Mouse (Mus musculus): ENCODE measurements around the gene Spata45. TPM values are rescaled to one million over a fixed set of nuclear protein-coding genes. Genes with fewer than 3 reads are reported as not detected.

Gene Spata45
- polyA plus RNA-seq, 1 experiment from 2014 or later, result 0.86 TPM

DNA sequence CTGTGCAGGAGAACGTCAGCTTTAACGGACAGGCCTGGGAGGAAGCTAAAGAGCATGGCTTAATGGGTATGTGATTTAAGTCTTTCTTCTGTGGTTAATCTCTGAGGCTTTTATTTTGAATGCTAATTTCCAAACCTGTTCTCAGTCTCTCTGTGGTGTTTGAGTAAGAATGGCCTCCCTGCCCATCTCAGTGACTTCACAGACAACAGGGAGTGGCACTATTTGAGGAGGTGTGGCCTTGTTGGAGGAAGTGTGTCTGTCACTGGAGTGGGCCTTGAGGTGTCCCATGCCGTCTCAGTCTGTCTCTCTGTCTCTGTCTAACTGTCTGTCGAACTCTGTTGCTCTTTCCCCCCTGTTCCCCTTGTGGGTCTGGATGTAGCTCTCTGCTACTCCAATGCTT is 28.7 kb downstream of the Spata45 start:
- no peak overlapping the region for H3K9ac ChIP-seq (ENCODE audit: low read depth, low read length)
- ATAC-seq (replicated peaks; ENCODE audit: insufficient number of reproducible peaks, low FRiP score, low TSS enrichment), result no peak
- H3K9me3 ChIP-seq (replicated peaks; ENCODE audit: control insufficient read depth, low read length), result no peaks in the 10 kb centered on the region
- peaks cover 4% of the 10 kb centered on the region for H3K4me1 ChIP-seq (ENCODE audit: control insufficient read depth, insufficient read depth, low read length)
- no peaks in the 10 kb centered on the region for H3K27me3 ChIP-seq (ENCODE audit: control insufficient read depth, insufficient read depth, low read length)
- H3K36me3 ChIP-seq (ENCODE audit: control insufficient read depth, insufficient read depth, low read length), result peaks cover 21% of the 10 kb centered on the region
- no peak overlapping the region for H3K27ac ChIP-seq (ENCODE audit: low read depth, low read length)
- WGBS (ENCODE audit: insufficient replicate concordance), result 83% methylated on average over 4 of the region's 4 CpGs
- no peak overlapping the region for H3K4me2 ChIP-seq
- no peak overlapping the region for H3K4me3 ChIP-seq (ENCODE audit: low read depth, low read length)

DNA sequence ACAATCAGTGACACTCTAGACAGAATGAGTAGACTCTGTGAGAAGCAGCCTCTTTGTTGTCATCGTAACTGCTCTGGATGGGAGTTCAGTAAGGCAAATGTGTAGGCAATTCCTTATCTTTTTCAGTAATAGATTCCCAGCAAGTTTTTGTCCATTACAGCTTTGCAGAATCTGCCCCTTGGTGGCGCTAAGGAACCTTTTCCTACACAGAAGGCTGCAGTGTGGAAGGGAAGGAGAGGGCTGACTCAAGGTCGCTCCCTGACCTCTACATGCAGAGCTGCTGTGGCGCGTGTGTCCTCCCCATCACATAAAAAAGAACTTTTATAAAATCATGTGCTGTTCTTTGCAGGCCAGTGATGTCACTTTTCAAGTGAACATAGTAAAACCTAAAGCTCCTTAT is 31.9 kb downstream of the Spata45 start:
- no peaks in the 10 kb centered on the region for H3K27me3 ChIP-seq (ENCODE audit: control insufficient read depth, insufficient read depth, low read length)
- WGBS (ENCODE audit: insufficient replicate concordance), result 78% methylated on average over 5 of the region's 5 CpGs
- peaks cover 38% of the 10 kb centered on the region for H3K36me3 ChIP-seq (ENCODE audit: control insufficient read depth, insufficient read depth, low read length)
- no peaks in the 10 kb centered on the region for H3K9me3 ChIP-seq (replicated peaks; ENCODE audit: control insufficient read depth, low read length)
- H3K4me1 ChIP-seq (ENCODE audit: control insufficient read depth, insufficient read depth, low read length), result peaks cover 4% of the 10 kb centered on the region
- H3K9ac ChIP-seq (ENCODE audit: low read depth, low read length), result no peak overlapping the region
- ATAC-seq (replicated peaks; ENCODE audit: insufficient number of reproducible peaks, low FRiP score, low TSS enrichment), result no peak
- no peak overlapping the region for H3K4me2 ChIP-seq
- no peak overlapping the region for H3K4me3 ChIP-seq (ENCODE audit: low read depth, low read length)
- H3K27ac ChIP-seq (ENCODE audit: low read depth, low read length), result no peak overlapping the region

- Histone ChIP-seq H3K4me3 (ENCODE audit: low read depth, low read length) (no peak overlapping the region), H3K4me2 (no peak overlapping the region), H3K36me3 (ENCODE audit: control insufficient read depth, insufficient read depth, low read length) (peaks cover 44% of the 10 kb centered on the region), H3K9ac (ENCODE audit: low read depth, low read length) (no peak overlapping the region), H3K27me3 (ENCODE audit: control insufficient read depth, insufficient read depth, low read length) (no peaks in the 10 kb centered on the region), H3K27ac (ENCODE audit: low read depth, low read length) (no peak overlapping the region), H3K9me3 (replicated peaks; ENCODE audit: control insufficient read depth, low read length) (no peaks in the 10 kb centered on the region), H3K4me1 (ENCODE audit: control insufficient read depth, insufficient read depth, low read length) (no peaks in the 10 kb centered on the region)
- ATAC-seq (replicated peaks; ENCODE audit: insufficient number of reproducible peaks, low FRiP score, low TSS enrichment), result no peak
- 91% methylated on average over 4 of the region's 4 CpGs for WGBS (ENCODE audit: insufficient replicate concordance)
Measured at GRCm38 (mm10) chr1:191070259-191070658, 33.8 kb downstream of the Spata45 start.

- no peak for ATAC-seq (replicated peaks; ENCODE audit: insufficient number of reproducible peaks, low FRiP score, low TSS enrichment)
- WGBS (ENCODE audit: insufficient replicate concordance), result 88% methylated on average over 6 of the region's 6 CpGs
- Histone ChIP-seq H3K4me1 (ENCODE audit: control insufficient read depth, insufficient read depth, low read length) (no peaks in the 10 kb centered on the region), H3K27me3 (ENCODE audit: control insufficient read depth, insufficient read depth, low read length) (no peaks in the 10 kb centered on the region), H3K36me3 (ENCODE audit: control insufficient read depth, insufficient read depth, low read length) (peaks cover 39% of the 10 kb centered on the region), H3K4me2 (no peak overlapping the region), H3K9ac (ENCODE audit: low read depth, low read length) (no peak overlapping the region), H3K9me3 (replicated peaks; ENCODE audit: control insufficient read depth, low read length) (no peaks in the 10 kb centered on the region), H3K27ac (ENCODE audit: low read depth, low read length) (no peak overlapping the region), H3K4me3 (ENCODE audit: low read depth, low read length) (no peak overlapping the region)
Measured at GRCm38 (mm10) chr1:191071613-191072012, 35.2 kb downstream of the Spata45 start.

- H3K36me3 ChIP-seq (ENCODE audit: control insufficient read depth, insufficient read depth, low read length), result peaks cover 44% of the 10 kb centered on the region
- no peaks in the 10 kb centered on the region for H3K27me3 ChIP-seq (ENCODE audit: control insufficient read depth, insufficient read depth, low read length)
- no peak overlapping the region for H3K4me3 ChIP-seq (ENCODE audit: low read depth, low read length)
- H3K9me3 ChIP-seq (replicated peaks; ENCODE audit: control insufficient read depth, low read length), result no peaks in the 10 kb centered on the region
- no peak overlapping the region for H3K9ac ChIP-seq (ENCODE audit: low read depth, low read length)
- H3K27ac ChIP-seq (ENCODE audit: low read depth, low read length), result no peak overlapping the region
- H3K4me2 ChIP-seq, result no peak overlapping the region
- no peaks in the 10 kb centered on the region for H3K4me1 ChIP-seq (ENCODE audit: control insufficient read depth, insufficient read depth, low read length)
- ATAC-seq (replicated peaks; ENCODE audit: insufficient number of reproducible peaks, low FRiP score, low TSS enrichment), result no peak
- 90% methylated on average over 16 of the region's 16 CpGs for WGBS (ENCODE audit: insufficient replicate concordance)
Measured at GRCm38 (mm10) chr1:191072329-191072913, 36.0 kb downstream of the Spata45 start.

DNA sequence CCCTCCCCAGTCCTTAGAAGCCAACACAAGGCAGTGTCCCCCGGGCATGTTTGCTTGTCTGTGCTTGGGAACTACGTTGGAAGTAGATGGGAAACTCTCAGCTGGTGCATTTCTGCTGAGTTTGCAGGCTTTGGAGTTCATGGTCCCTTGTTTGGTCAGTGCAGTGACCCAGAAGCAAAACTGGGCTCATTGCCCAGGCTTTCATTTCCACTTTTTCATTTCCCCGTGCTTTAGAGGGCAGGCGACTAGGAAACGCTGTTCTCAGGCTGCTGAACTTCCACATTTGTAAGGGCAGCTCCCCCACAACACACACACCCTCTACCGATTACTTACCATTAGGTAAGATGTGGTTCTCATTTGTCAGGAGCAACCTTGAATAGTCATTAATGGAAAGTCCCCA is 36.6 kb downstream of the Spata45 start:
- ATAC-seq (replicated peaks; ENCODE audit: insufficient number of reproducible peaks, low FRiP score, low TSS enrichment), result no peak
- Histone ChIP-seq H3K4me2 (no peak overlapping the region), H3K27me3 (ENCODE audit: control insufficient read depth, insufficient read depth, low read length) (no peaks in the 10 kb centered on the region), H3K9ac (ENCODE audit: low read depth, low read length) (no peak overlapping the region), H3K4me1 (ENCODE audit: control insufficient read depth, insufficient read depth, low read length) (no peaks in the 10 kb centered on the region), H3K4me3 (ENCODE audit: low read depth, low read length) (no peak overlapping the region), H3K9me3 (replicated peaks; ENCODE audit: control insufficient read depth, low read length) (no peaks in the 10 kb centered on the region), H3K27ac (ENCODE audit: low read depth, low read length) (no peak overlapping the region), H3K36me3 (ENCODE audit: control insufficient read depth, insufficient read depth, low read length) (peaks cover 44% of the 10 kb centered on the region)
- 82% methylated on average over 6 of the region's 6 CpGs for WGBS (ENCODE audit: insufficient replicate concordance)

DNA sequence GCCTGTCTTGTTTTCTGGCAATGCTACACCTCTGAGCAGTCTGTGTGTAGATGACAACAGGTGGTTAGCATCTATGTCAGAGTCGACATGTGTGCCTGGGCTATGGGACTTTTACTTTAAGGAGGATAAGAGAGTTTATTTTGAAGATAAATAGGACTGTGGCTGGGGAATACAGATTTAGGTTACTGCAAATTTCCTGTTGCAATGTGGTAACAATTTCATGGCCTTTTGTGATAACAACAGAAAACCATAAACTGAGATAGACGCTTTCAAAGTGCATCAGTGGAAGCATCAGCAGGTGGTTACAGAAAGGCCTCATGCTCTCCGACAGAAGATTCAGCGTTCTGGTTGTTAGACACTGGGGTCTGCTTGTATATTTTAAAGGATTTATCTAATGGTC is 37.0 kb downstream of the Spata45 start:
- 86% methylated on average over 4 of the region's 4 CpGs for WGBS (ENCODE audit: insufficient replicate concordance)

DNA sequence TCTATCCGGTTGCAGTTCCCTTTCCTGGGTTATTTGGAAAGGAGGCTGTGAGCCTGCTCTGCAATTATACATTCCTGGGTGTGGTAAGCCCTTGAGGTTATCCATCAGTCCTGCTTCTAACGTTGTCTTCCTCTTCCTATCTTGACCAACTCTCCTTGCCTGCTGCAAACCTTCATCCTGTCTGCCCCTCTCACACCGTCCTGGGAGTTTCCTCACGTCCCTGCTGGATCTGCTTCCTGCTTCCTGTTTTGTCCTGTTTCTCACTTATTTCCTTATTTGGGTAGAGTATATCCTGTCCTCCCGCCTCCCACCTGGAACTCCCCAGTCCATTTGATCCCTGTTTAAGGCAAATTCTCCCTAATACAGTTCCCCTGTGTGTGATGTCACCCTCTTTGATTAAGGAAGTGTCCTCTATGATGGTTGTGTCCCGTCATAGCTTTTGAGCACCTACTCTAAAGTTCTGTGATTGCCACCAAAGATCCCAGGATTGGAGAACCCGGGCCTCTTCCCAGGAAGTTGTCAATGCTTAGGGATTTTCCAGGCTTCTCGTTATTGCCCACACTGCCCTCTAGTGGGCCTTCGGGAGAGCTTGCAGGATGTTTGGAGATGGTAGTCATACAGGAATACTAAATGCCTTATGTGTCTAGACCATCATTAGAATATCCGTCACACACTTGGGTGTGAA is 38.9 kb downstream of the Spata45 start:
- ATAC-seq (replicated peaks; ENCODE audit: insufficient number of reproducible peaks, low FRiP score, low TSS enrichment), result no peak
- Histone ChIP-seq H3K27ac (ENCODE audit: low read depth, low read length) (peak overlapping the region; percentile 50), H3K4me3 (ENCODE audit: low read depth, low read length) (no peak overlapping the region), H3K9me3 (replicated peaks; ENCODE audit: control insufficient read depth, low read length) (no peaks in the 10 kb centered on the region), H3K4me1 (ENCODE audit: control insufficient read depth, insufficient read depth, low read length) (no peaks in the 10 kb centered on the region), H3K4me2 (no peak overlapping the region), H3K9ac (ENCODE audit: low read depth, low read length) (no peak overlapping the region), H3K27me3 (ENCODE audit: control insufficient read depth, insufficient read depth, low read length) (no peaks in the 10 kb centered on the region), H3K36me3 (ENCODE audit: control insufficient read depth, insufficient read depth, low read length) (peaks cover 31% of the 10 kb centered on the region)
- WGBS (ENCODE audit: insufficient replicate concordance), result 50% methylated on average over 10 of the region's 10 CpGs

More for the DNA sequence above, 37.0 kb downstream of the Spata45 start:
- H3K36me3 ChIP-seq (ENCODE audit: control insufficient read depth, insufficient read depth, low read length), result peaks cover 45% of the 10 kb centered on the region
- no peaks in the 10 kb centered on the region for H3K4me1 ChIP-seq (ENCODE audit: control insufficient read depth, insufficient read depth, low read length)
- no peak for ATAC-seq (replicated peaks; ENCODE audit: insufficient number of reproducible peaks, low FRiP score, low TSS enrichment)
- no peak overlapping the region for H3K4me3 ChIP-seq (ENCODE audit: low read depth, low read length)
- no peak overlapping the region for H3K4me2 ChIP-seq
- H3K9me3 ChIP-seq (replicated peaks; ENCODE audit: control insufficient read depth, low read length), result no peaks in the 10 kb centered on the region
- H3K27ac ChIP-seq (ENCODE audit: low read depth, low read length), result no peak overlapping the region
- H3K27me3 ChIP-seq (ENCODE audit: control insufficient read depth, insufficient read depth, low read length), result no peaks in the 10 kb centered on the region
- no peak overlapping the region for H3K9ac ChIP-seq (ENCODE audit: low read depth, low read length)

DNA sequence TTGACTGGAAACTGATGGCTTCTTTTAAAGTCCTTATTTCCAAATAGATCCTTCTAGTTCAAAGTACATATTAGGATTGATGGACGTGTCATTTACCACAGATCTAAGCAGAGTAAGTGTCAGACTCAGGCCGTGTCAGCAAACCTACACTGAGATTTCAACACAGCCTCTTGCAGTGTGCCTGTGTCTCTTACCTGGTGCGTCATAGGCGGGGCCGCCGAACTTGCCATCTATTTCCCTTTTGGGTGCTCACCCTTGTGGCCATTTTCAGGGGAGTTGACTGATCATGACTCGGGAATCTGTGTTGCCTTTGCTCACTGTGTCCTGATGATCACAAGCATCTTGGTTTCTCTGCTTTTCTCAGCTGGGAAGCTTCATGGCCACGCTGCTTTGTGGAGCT is 46.8 kb downstream of the Spata45 start:
- Histone ChIP-seq H3K4me2 (no peak overlapping the region), H3K4me3 (ENCODE audit: low read depth, low read length) (no peak overlapping the region), H3K36me3 (ENCODE audit: control insufficient read depth, insufficient read depth, low read length) (peaks cover 19% of the 10 kb centered on the region), H3K9me3 (replicated peaks; ENCODE audit: control insufficient read depth, low read length) (no peaks in the 10 kb centered on the region), H3K4me1 (ENCODE audit: control insufficient read depth, insufficient read depth, low read length) (no peaks in the 10 kb centered on the region), H3K9ac (ENCODE audit: low read depth, low read length) (no peak overlapping the region), H3K27ac (ENCODE audit: low read depth, low read length) (no peak overlapping the region), H3K27me3 (ENCODE audit: control insufficient read depth, insufficient read depth, low read length) (no peaks in the 10 kb centered on the region)
- ATAC-seq (replicated peaks; ENCODE audit: insufficient number of reproducible peaks, low FRiP score, low TSS enrichment), result no peak
- 90% methylated on average over 8 of the region's 8 CpGs for WGBS (ENCODE audit: insufficient replicate concordance)

Measured in heart, embryonic 11.5 days (tissue).